Mouse (Mus musculus) left cerebral cortex, adult 18-20 months (tissue): Measurements from ENCODE around the gene Eml5. TPM values are rescaled to one million over a fixed set of nuclear protein-coding genes. Genes with fewer than 3 reads are reported as not detected.
A peak's percentile ranks its signal among the peaks of the same experiment; 100 is the strongest.

ENCODE experiments used
- DNase-seq, 2 experiments: peaks; one replicate each; pipeline ENCODE4 v3.0.0; 2021 to 2022; ENCODE audit warnings: low spot score in 2 of 2, mixed read lengths in 1 of 2
- total RNA-seq, 2 experiments: library from RNA; stranded (reverse); gene quantifications; 2 replicates each; pipeline ENCODE4 v1.2.3; 2021

The Eml5 gene
- total RNA-seq, 2 experiments from 2014 or later: 70.2 to 70.4 TPM

- DNase-seq: peak; percentile 39 to 42
These were observed 164.1 kb downstream of the Eml5 start, which contains the start of gene Ptpn21 for GRCm38 (mm10) chr12:98736951-98737800. Gene Ptpn21, minus strand, starts transcription at chr12:98737405.

Other genes starting within 250 kb of the Eml5 start
- gene Ptpn21, start 164.1 kb downstream of the Eml5 start, total RNA-seq: 1 to 10 TPM; 7.8 to 8.4 TPM
- 10 to 100 TPM; 96.0 to 97.4 TPM for gene Zc3h14, start 154.5 kb downstream of the Eml5 start, total RNA-seq
- gene Ttc8, start 19.1 kb upstream of the Eml5 start, total RNA-seq: 10 to 100 TPM; 40.2 to 42.7 TPM